Comparison of ENCODE assay signal across 12 mouse cellular contexts in the genomic region with DNA sequence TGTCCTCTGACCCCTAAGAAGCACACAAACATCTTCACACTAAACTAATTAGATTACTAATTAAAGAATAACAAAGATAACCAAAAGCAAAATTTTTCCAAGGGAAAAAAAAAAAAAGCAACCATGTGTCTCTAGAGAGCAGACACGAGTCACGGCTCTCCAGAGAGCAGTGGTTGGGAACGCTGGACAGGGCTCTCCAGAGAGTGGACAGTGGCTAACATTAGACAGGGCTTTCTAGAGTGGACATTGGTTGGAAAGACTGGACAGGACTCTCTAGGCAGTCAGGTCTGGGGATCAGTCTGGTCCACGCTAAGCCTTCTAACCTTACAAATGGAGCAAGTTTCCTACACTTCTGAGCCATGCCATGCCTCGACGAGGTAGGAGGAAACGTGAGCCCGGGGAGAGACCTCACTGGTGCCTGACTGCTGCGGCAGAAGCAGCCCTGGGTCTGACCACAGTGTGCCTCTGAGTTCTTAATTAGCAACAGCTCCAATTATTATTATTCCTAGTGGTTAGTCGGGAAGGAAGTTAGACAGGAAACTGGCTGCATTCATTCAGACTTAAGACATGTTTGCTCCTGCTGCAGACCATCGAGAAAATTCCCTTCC. TPM values are rescaled to one million over a fixed set of nuclear protein-coding genes. Genes with fewer than 3 reads are reported as not detected.
A peak's percentile ranks its signal among the peaks of the same experiment; 100 is the strongest.
DNase-seq lines count a peak whose midpoint lies in the region; ATAC-seq lines count a peak whose summit lies in the region.
"Had no signal": no experiment of that assay in that cellular context is flagged by ENCODE, and none has a peak within 500 bp of the region (broad histone marks: within the 10 kb centered on the region; RNA-seq: fewer than 3 reads in every experiment).

No protein-coding gene starts in this region.

- no peak overlapping the region for H3K9ac ChIP-seq in lung, embryonic 16.5 days (ENCODE audit: low read length)
- peak overlapping the region; percentile 29; the same call in 1 of the 2 replicates for H3K9ac ChIP-seq in kidney, embryonic 16.5 days (replicated peaks; ENCODE audit: low read length)
- peak overlapping the region; percentile 33 for H3K9ac ChIP-seq in liver, embryonic 15.5 days

- DNase-seq in heart, embryonic 10.5 days (ENCODE audit: low spot score) = no peak
- DNase-seq in heart, postnatal 25 days (ENCODE audit: low spot score) = no peak
- DNase-seq in lung, adult 18-20 months = no peak
- no peak for DNase-seq in urinary bladder, postnatal 25 days (ENCODE audit: low spot score)
- DNase-seq: lung, postnatal 36 days; right cerebral cortex, postnatal 4 days; thymus, adult 2 months had no signal

- intact Hi-C loops in heart, postnatal 25 days (cut with DNase I) = no loop called here

- ATAC-seq in lung, embryonic 16.5 days (ENCODE audit: low read depth) = no peak
- ATAC-seq in kidney, embryonic 16.5 days (ENCODE audit: low FRiP score, low TSS enrichment) = peak; percentile 50; the same call in 1 of the 2 replicates
- ATAC-seq in liver, embryonic 15.5 days (ENCODE audit: insufficient read depth) = no peak
- no peak for ATAC-seq in cerebellum, adult (ENCODE audit: insufficient number of reproducible peaks, low FRiP score, low TSS enrichment)

- no peaks in the 10 kb centered on the region for H3K27me3 ChIP-seq in heart, embryonic 10.5 days (ENCODE audit: insufficient read depth, poor library complexity, severe bottlenecking)
- no peaks in the 10 kb centered on the region for H3K27me3 ChIP-seq in lung, embryonic 16.5 days (ENCODE audit: control insufficient read depth, insufficient read depth, low read depth, low read length)
- H3K27me3 ChIP-seq in kidney, embryonic 16.5 days (ENCODE audit: insufficient read depth, low read length) = no peaks in the 10 kb centered on the region
- no peaks in the 10 kb centered on the region for H3K27me3 ChIP-seq in liver, embryonic 15.5 days

- H3K9me3 ChIP-seq in heart, embryonic 10.5 days = no peaks in the 10 kb centered on the region
- no peaks in the 10 kb centered on the region for H3K9me3 ChIP-seq in lung, embryonic 16.5 days (ENCODE audit: control insufficient read depth, low read length)
- H3K9me3 ChIP-seq in kidney, embryonic 16.5 days (ENCODE audit: low read length) = no peaks in the 10 kb centered on the region
- no peaks in the 10 kb centered on the region for H3K9me3 ChIP-seq in liver, embryonic 15.5 days (replicated peaks)

- H3K4me1 ChIP-seq in heart, embryonic 10.5 days = peaks cover 57% of the 10 kb centered on the region
- H3K4me1 ChIP-seq in lung, embryonic 16.5 days (replicated peaks; ENCODE audit: control insufficient read depth, insufficient read depth, low read length) = peaks cover 21% of the 10 kb centered on the region
- H3K4me1 ChIP-seq in kidney, embryonic 16.5 days (ENCODE audit: insufficient read depth, low read length) = peaks cover 43% of the 10 kb centered on the region
- peaks cover 65% of the 10 kb centered on the region for H3K4me1 ChIP-seq in liver, embryonic 15.5 days (replicated peaks)

- H3K36me3 ChIP-seq in heart, embryonic 10.5 days = no peaks in the 10 kb centered on the region
- H3K36me3 ChIP-seq in lung, embryonic 16.5 days (ENCODE audit: control insufficient read depth, insufficient read depth, low read length) = no peaks in the 10 kb centered on the region
- H3K36me3 ChIP-seq in kidney, embryonic 16.5 days (ENCODE audit: insufficient read depth, low read length) = no peaks in the 10 kb centered on the region
- H3K36me3 ChIP-seq in liver, embryonic 15.5 days (replicated peaks) = peaks cover under 1% of the 10 kb centered on the region; the same call in 1 of the 2 replicates

- no peak overlapping the region for H3K4me3 ChIP-seq in heart, embryonic 10.5 days
- H3K4me3 ChIP-seq in lung, embryonic 16.5 days (ENCODE audit: low read length) = no peak overlapping the region
- no peak overlapping the region for H3K4me3 ChIP-seq in kidney, embryonic 16.5 days (ENCODE audit: low read length)
- H3K4me3 ChIP-seq in liver, embryonic 15.5 days (replicated peaks) = no peak overlapping the region

- 40% methylated on average over 11 of the region's 11 CpGs for WGBS in heart, embryonic 10.5 days
- 61% methylated on average over 11 of the region's 11 CpGs for WGBS in lung, embryonic 16.5 days
- WGBS in kidney, embryonic 16.5 days = 13% methylated on average over 11 of the region's 11 CpGs
- 32% methylated on average over 11 of the region's 11 CpGs for WGBS in liver, embryonic 15.5 days (ENCODE audit: insufficient replicate concordance)

- peak overlapping the region; percentile 77 for H3K27ac ChIP-seq in heart, embryonic 10.5 days
- peak overlapping the region; percentile 68 for H3K27ac ChIP-seq in lung, embryonic 16.5 days (ENCODE audit: low read length)
- H3K27ac ChIP-seq in kidney, embryonic 16.5 days (ENCODE audit: low read length) = peak overlapping the region; percentile 95
- peak overlapping the region; percentile 80 for H3K27ac ChIP-seq in liver, embryonic 15.5 days (replicated peaks)

- H3K4me2 ChIP-seq in lung, embryonic 16.5 days (ENCODE audit: low read depth, low read length) = no peak overlapping the region
- peak overlapping the region; percentile 7; the same call in 1 of the 2 replicates for H3K4me2 ChIP-seq in kidney, embryonic 16.5 days (replicated peaks; ENCODE audit: low read depth, low read length)
- peak overlapping the region; percentile 45; the same call in 1 of the 2 replicates for H3K4me2 ChIP-seq in liver, embryonic 15.5 days

RNA-seq across cellular contexts. Expression of a gene that starts 32.7 kb away (rescaled TPM):
- polyA plus RNA-seq in heart, embryonic 10.5 days (2016; fragmentation: Nextera tagmentation; extraction: Ambion mirVana) = 26.7 and 38.4 TPM in 2 replicates
- total RNA-seq in heart, postnatal 25 days (2021) = 1 to 10 TPM; 4.4 to 7.5 TPM
- 28.4 and 33.8 TPM in 2 replicates for polyA plus RNA-seq in lung, embryonic 16.5 days (2015; fragmentation: Nextera tagmentation; extraction: Ambion mirVana)
- polyA plus RNA-seq in kidney, embryonic 16.5 days (2015; fragmentation: Nextera tagmentation; extraction: Ambion mirVana) = 71.6 and 75.8 TPM in 2 replicates
- polyA plus RNA-seq in liver, embryonic 15.5 days (2015; fragmentation: Nextera tagmentation; extraction: Ambion mirVana) = 10.1 and 10.2 TPM in 2 replicates
- polyA plus RNA-seq: C2C12 had no signal
